Mouse (Mus musculus): ENCODE results near the gene Btbd35f27. TPM values are rescaled to one million over a fixed set of nuclear protein-coding genes. Genes with fewer than 3 reads are reported as not detected.
"Not testable (repeated sequence)": the region's sequence is repeated elsewhere in the genome, so short reads cannot be mapped to it uniquely, and the experiment has no call there.

Btbd35f27 gene
- not detected in 2 replicates for polyA plus RNA-seq (2012; ENCODE audit: insufficient read depth, insufficient read length, missing spikeins)

GRCm38 (mm10) chrX:4951835-4952234, at the start of gene Btbd35f27:
Gene Btbd35f27 (plus strand): TSS chrX:4952135.
- H3K27ac ChIP-seq (ENCODE audit: insufficient read depth, low read depth, low read length); H3K4me3 ChIP-seq (ENCODE audit: insufficient read depth, low read length); H3K4me1 ChIP-seq (ENCODE audit: control insufficient read depth, insufficient read depth, low read length): not testable (repeated sequence)

Other genes starting within 250 kb of the Btbd35f27 start
- gene Btbd35f4, start 151.6 kb upstream of the Btbd35f27 start, polyA plus RNA-seq (2012; ENCODE audit: insufficient read depth, insufficient read length, missing spikeins) = not detected in 2 replicates

Data from bone marrow macrophage, adult 2 months (primary cell).